Mouse (Mus musculus): Measurements from ENCODE around the gene Cadps.

Gene Cadps

GRCm38 (mm10) chr14:12722452-12723194 lies 100.3 kb downstream of the Cadps start:
- no peak for DNase-seq (ENCODE audit: low spot score)

- no peak for DNase-seq (ENCODE audit: low spot score)
Observed at GRCm38 (mm10) chr14:12718766-12719165, 104.1 kb downstream of the Cadps start.

GRCm38 (mm10) chr14:12715906-12716659 lies 106.8 kb downstream of the Cadps start:
- no peak for DNase-seq (ENCODE audit: low spot score)

GRCm38 (mm10) chr14:12707395-12707794 lies 115.5 kb downstream of the Cadps start:
- no peak for DNase-seq (ENCODE audit: low spot score)

- DNase-seq (ENCODE audit: low spot score), result no peak
Observed at GRCm38 (mm10) chr14:12704461-12704860, 118.4 kb downstream of the Cadps start.

- no peak for DNase-seq (ENCODE audit: low spot score)
Observed at GRCm38 (mm10) chr14:12690201-12690600, 132.7 kb downstream of the Cadps start.

- no peak for DNase-seq (ENCODE audit: low spot score)
Observed at GRCm38 (mm10) chr14:12685015-12685414, 137.9 kb downstream of the Cadps start.

GRCm38 (mm10) chr14:12680819-12681638 lies 141.8 kb downstream of the Cadps start:
- peak; percentile 5 for DNase-seq (ENCODE audit: low spot score)

GRCm38 (mm10) chr14:12661430-12661829 lies 161.4 kb downstream of the Cadps start:
- DNase-seq (ENCODE audit: low spot score), result no peak

GRCm38 (mm10) chr14:12657351-12657750 lies 165.5 kb downstream of the Cadps start:
- DNase-seq (ENCODE audit: low spot score), result no peak

GRCm38 (mm10) chr14:12642868-12643512 lies 179.9 kb downstream of the Cadps start:
- DNase-seq (ENCODE audit: low spot score), result no peak

- no peak for DNase-seq (ENCODE audit: low spot score)
Observed at GRCm38 (mm10) chr14:12638762-12639161, 184.1 kb downstream of the Cadps start.

GRCm38 (mm10) chr14:12637121-12637754 lies 185.6 kb downstream of the Cadps start:
- DNase-seq (ENCODE audit: low spot score), result no peak

- DNase-seq (ENCODE audit: low spot score), result peak; percentile 34
Observed at GRCm38 (mm10) chr14:12624256-12625130, 198.4 kb downstream of the Cadps start.

GRCm38 (mm10) chr14:12607025-12607424 lies 215.9 kb downstream of the Cadps start:
- DNase-seq (ENCODE audit: low spot score), result no peak

- DNase-seq (ENCODE audit: low spot score), result no peak
Observed at GRCm38 (mm10) chr14:12606202-12606601, 216.7 kb downstream of the Cadps start.

- no peak for DNase-seq (ENCODE audit: low spot score)
Observed at GRCm38 (mm10) chr14:12602080-12602479, 220.8 kb downstream of the Cadps start.

GRCm38 (mm10) chr14:12595326-12595725 lies 227.6 kb downstream of the Cadps start:
- DNase-seq (ENCODE audit: low spot score), result peak; percentile 9

GRCm38 (mm10) chr14:12592472-12593075 lies 230.3 kb downstream of the Cadps start:
- DNase-seq (ENCODE audit: low spot score), result no peak

- DNase-seq (ENCODE audit: low spot score), result no peak
Observed at GRCm38 (mm10) chr14:12591829-12592228, 231.1 kb downstream of the Cadps start.

Measured in embryo, embryonic 10.5 days (tissue).